Mouse (Mus musculus) embryo, embryonic 10.5 days (tissue): Measurements from ENCODE around the gene Ifit1bl2.
"Not testable (repeated sequence)": the region's sequence is repeated elsewhere in the genome, so short reads cannot be mapped to it uniquely, and the experiment has no call there.

Source experiments
- DNase-seq: peaks from one replicate; pipeline ENCODE4 v3.0.0-alpha.2; 2015; ENCODE audit warnings: low spot score

The Ifit1bl2 gene

GRCm38 (mm10) chr19:34610118-34610517 lies 30.4 kb downstream of the Ifit1bl2 start:
- DNase-seq: not testable (repeated sequence)

- not testable (repeated sequence) for DNase-seq
Observed at GRCm38 (mm10) chr19:34607237-34608051, 33.1 kb downstream of the Ifit1bl2 start, which contains the start of gene Ifit3b. Gene Ifit3b, plus strand, starts transcription at chr19:34607970.

GRCm38 (mm10) chr19:34605472-34605871 lies 35.1 kb downstream of the Ifit1bl2 start:
- DNase-seq: no peak

- not testable (repeated sequence) for DNase-seq
Observed at GRCm38 (mm10) chr19:34601888-34602287, 38.7 kb downstream of the Ifit1bl2 start, which contains the start of gene Ifit1bl1. Gene Ifit1bl1, minus strand, starts transcription at chr19:34601956.

- not testable (repeated sequence) for DNase-seq
Observed at GRCm38 (mm10) chr19:34599250-34599649, 41.3 kb downstream of the Ifit1bl2 start.

- DNase-seq: no peak
Observed at GRCm38 (mm10) chr19:34598341-34598740, 42.2 kb downstream of the Ifit1bl2 start.

GRCm38 (mm10) chr19:34596811-34597210 lies 43.7 kb downstream of the Ifit1bl2 start:
- DNase-seq: no peak

- DNase-seq: not testable (repeated sequence)
Observed at GRCm38 (mm10) chr19:34594523-34594922, 46.0 kb downstream of the Ifit1bl2 start.

GRCm38 (mm10) chr19:34593456-34593855 lies 47.1 kb downstream of the Ifit1bl2 start:
- no peak for DNase-seq

GRCm38 (mm10) chr19:34588959-34589358 lies 51.6 kb downstream of the Ifit1bl2 start:
- DNase-seq: no peak

GRCm38 (mm10) chr19:34587898-34588692 lies 52.4 kb downstream of the Ifit1bl2 start:
- DNase-seq: not testable (repeated sequence)

GRCm38 (mm10) chr19:34585740-34586458 lies 54.6 kb downstream of the Ifit1bl2 start:
- DNase-seq: not testable (repeated sequence)

GRCm38 (mm10) chr19:34583126-34583766 lies 57.3 kb downstream of the Ifit1bl2 start, which contains the start of gene Ifit3:
Gene Ifit3, plus strand, starts transcription at chr19:34583531.
- DNase-seq: not testable (repeated sequence)

- not testable (repeated sequence) for DNase-seq
Observed at GRCm38 (mm10) chr19:34582696-34583095, 57.8 kb downstream of the Ifit1bl2 start.

- no peak for DNase-seq
Observed at GRCm38 (mm10) chr19:34577121-34577520, 63.4 kb downstream of the Ifit1bl2 start.

GRCm38 (mm10) chr19:34573650-34574049 lies 66.9 kb downstream of the Ifit1bl2 start:
- no peak for DNase-seq

- no peak for DNase-seq
Observed at GRCm38 (mm10) chr19:34571080-34571479, 69.5 kb downstream of the Ifit1bl2 start.

GRCm38 (mm10) chr19:34569896-34570476 lies 70.6 kb downstream of the Ifit1bl2 start:
- no peak for DNase-seq

GRCm38 (mm10) chr19:34568988-34569895 lies 71.3 kb downstream of the Ifit1bl2 start:
- DNase-seq: no peak
